Mouse (Mus musculus) stomach, postnatal 0 days (tissue): ENCODE measurements around the gene Limd1.
A peak's percentile ranks its signal among the peaks of the same experiment; 100 is the strongest.

ENCODE experiments used
- CTCF ChIP-seq: IDR thresholded peaks from 2 replicates; pipeline ENCODE4 v1.5.1; 2016; ENCODE audit warnings: antibody characterized with exemption, low read depth, mild to moderate bottlenecking, moderate library complexity
- EP300 ChIP-seq: optimal IDR thresholded peaks from 2 replicates; pipeline ENCODE3; 2016; ENCODE audit warnings: antibody characterized with exemption

- no peak for TF ChIP-seq EP300
- TF ChIP-seq CTCF = peak; percentile 53
Measured at GRCm38 (mm10) chr9:123506270-123507146, 28.0 kb downstream of the Limd1 start.
